Mouse (Mus musculus): Measurements from ENCODE around the gene Ppp2r5e. TPM values are rescaled to one million over a fixed set of nuclear protein-coding genes. Genes with fewer than 3 reads are reported as not detected.

Gene Ppp2r5e
- polyA plus RNA-seq (2012; ENCODE audit: insufficient read depth, low replicate concordance), result 15.9 and 26.4 TPM in 2 replicates

DNA sequence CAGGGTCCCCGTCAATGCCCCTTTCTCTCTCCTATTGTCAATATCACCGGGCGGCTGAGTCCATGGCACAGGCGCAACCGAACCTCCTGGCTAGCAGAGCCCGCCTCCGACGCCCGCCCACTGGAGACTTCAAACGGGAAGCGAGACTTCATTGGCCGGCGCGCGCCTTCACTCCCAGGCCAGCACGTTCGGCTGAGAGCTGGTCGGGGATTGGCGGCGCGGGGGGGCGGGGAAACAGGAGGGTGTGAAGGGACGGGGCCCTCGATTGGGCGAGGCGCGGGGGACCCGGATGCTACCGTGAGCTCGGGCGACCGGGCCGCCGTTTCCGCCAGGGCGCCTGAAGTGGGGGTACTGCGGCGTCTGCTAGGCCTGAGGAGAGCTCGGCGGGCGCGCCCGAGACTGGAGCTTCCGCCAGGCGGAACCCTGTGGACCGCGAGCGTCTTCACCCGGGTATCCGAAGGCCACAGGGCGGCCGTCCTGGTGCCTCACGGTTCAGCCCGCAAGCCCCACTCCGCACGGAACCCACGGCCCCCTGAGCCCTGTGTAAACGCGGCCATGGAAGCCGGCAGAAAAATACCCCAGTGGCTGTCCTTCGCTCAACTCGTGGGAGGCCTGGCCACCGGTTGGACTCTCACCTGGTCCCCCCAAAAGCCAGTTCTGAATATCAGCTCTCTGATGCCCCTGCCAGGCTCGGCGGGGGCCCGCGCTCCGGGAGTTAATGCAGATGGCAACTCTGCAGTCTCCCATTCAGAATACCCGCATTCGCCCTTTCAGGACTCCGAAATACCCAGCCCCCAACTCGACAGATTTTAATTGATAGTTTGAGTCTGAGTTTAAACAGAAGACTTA lies at the start of gene Ppp2r5e:
Gene Ppp2r5e (minus strand): TSS at position 92 of the 849 bp plus-strand sequence.
- peak within 1 kb of the TSS; percentile 97 for H3K4me3 ChIP-seq (replicated peaks)
- H3K4me1 ChIP-seq, result peaks cover 30% of the 10 kb centered on the region
- TF ChIP-seq FLI1 (IDR thresholded peaks at IDR 0.05; ENCODE audit: low read length), result no peak
- no peaks in the 10 kb centered on the region for H3K9me3 ChIP-seq
- H3K27me3 ChIP-seq (replicated peaks), result no peaks in the 10 kb centered on the region
- peaks cover 19% of the 10 kb centered on the region for H3K36me3 ChIP-seq (replicated peaks; ENCODE audit: low read length)

DNA sequence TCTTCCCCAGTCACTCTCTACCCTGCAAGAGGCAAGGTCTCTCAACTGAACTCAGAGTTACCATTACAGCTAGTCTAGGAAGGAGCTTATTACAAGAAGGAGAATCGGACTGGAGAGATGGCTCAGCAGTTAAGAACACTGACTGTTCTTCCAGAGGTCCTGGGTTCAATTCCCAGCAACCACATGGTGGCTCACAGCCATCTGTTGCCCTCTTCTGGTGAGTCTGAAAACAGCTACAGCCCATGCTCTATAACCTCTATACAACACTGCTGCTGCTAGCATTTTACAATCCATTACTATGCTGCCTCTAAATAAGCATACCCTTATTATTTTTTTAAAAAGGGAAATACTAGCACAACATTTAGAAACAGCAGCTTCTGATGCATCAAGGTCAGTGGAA lies 49.7 kb upstream of the Ppp2r5e start:
- H3K4me1 ChIP-seq, result peaks cover 12% of the 10 kb centered on the region
- peaks cover 16% of the 10 kb centered on the region for H3K36me3 ChIP-seq (replicated peaks; ENCODE audit: low read length)
- H3K27me3 ChIP-seq (replicated peaks), result no peaks in the 10 kb centered on the region
- no peak for TF ChIP-seq GATA1 (IDR thresholded peaks at IDR 0.05; ENCODE audit: borderline replicate concordance, low read length)
- no peak for TF ChIP-seq FLI1 (IDR thresholded peaks at IDR 0.05; ENCODE audit: low read length)
- peaks cover 8% of the 10 kb centered on the region for H3K9me3 ChIP-seq
- H3K4me3 ChIP-seq (replicated peaks), result no peak overlapping the region

DNA sequence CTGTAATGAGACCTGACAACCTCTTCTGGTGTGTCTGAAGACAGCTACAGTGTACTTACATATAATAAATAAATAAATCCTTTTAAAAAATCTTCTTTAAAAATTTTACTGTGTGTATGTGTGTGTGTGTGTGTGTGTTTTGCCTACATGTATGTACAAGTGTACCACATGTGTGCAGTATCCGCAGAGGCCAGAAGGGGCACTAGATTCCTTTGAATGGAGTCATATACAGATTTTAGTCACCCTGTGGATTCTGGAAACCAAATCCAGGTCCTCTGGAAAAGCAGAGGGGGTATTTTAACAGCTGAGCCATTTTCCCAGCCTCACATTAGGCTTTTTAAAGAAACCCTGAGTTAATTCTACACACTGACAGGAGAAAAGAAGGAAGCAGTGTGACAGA lies 45.7 kb upstream of the Ppp2r5e start:
- Histone ChIP-seq H3K36me3 (replicated peaks; ENCODE audit: low read length) (no peaks in the 10 kb centered on the region), H3K4me1 (peaks cover 24% of the 10 kb centered on the region), H3K4me3 (replicated peaks) (no peak overlapping the region), H3K27me3 (replicated peaks) (no peaks in the 10 kb centered on the region), H3K9me3 (no peaks in the 10 kb centered on the region)
- no peak for TF ChIP-seq FLI1 (IDR thresholded peaks at IDR 0.05; ENCODE audit: low read length)
- no peak for TF ChIP-seq GATA1 (IDR thresholded peaks at IDR 0.05; ENCODE audit: borderline replicate concordance, low read length)

DNA sequence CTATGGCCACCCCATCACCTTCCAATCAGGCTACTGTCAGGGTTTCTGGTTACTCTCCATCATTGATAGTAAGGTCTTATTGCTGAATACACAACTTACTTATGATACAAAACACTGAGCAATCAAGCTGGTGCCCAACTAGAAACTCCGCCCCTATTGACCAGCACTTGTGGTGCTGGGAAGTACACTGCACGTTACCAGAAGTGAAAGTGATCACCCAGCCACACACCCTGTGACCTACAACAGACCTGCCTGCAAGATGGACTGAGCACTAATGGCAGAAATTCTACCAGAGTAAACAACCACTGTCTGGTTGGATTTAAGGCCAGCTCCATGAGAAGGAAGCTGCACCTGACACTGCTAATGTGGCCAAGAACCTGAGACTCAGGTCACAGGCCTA lies 42.3 kb upstream of the Ppp2r5e start:
- Histone ChIP-seq H3K27me3 (replicated peaks) (no peaks in the 10 kb centered on the region), H3K4me1 (peaks cover 25% of the 10 kb centered on the region), H3K4me3 (replicated peaks) (no peak overlapping the region), H3K36me3 (replicated peaks; ENCODE audit: low read length) (no peaks in the 10 kb centered on the region), H3K9me3 (no peaks in the 10 kb centered on the region)
- TF ChIP-seq GATA1 (IDR thresholded peaks at IDR 0.05; ENCODE audit: borderline replicate concordance, low read length), result no peak
- TF ChIP-seq FLI1 (IDR thresholded peaks at IDR 0.05; ENCODE audit: low read length), result no peak

DNA sequence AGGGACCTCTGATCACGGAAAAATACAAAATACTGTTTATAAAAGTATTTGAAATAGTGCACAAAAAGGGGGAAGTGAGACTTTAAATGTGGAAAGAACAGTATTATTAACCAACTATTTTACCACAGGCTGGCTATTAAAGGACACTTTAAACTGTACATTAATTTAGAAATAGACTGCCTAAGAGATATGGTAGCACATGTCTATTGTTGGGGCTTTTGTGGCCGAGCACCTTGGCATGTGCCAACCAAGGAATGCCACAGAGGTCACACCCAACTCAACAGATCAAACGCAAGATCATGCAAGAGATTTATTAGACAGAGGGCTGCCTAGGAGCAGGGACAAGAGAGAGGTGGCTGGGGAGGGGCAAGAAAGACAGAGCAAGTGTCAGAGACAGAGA lies 41.1 kb upstream of the Ppp2r5e start:
- peaks cover 25% of the 10 kb centered on the region for H3K4me1 ChIP-seq
- H3K36me3 ChIP-seq (replicated peaks; ENCODE audit: low read length), result peaks cover 11% of the 10 kb centered on the region
- H3K4me3 ChIP-seq (replicated peaks), result no peak overlapping the region
- H3K9me3 ChIP-seq, result no peaks in the 10 kb centered on the region
- no peak for TF ChIP-seq FLI1 (IDR thresholded peaks at IDR 0.05; ENCODE audit: low read length)
- no peak for TF ChIP-seq GATA1 (IDR thresholded peaks at IDR 0.05; ENCODE audit: borderline replicate concordance, low read length)
- H3K27me3 ChIP-seq (replicated peaks), result no peaks in the 10 kb centered on the region

DNA sequence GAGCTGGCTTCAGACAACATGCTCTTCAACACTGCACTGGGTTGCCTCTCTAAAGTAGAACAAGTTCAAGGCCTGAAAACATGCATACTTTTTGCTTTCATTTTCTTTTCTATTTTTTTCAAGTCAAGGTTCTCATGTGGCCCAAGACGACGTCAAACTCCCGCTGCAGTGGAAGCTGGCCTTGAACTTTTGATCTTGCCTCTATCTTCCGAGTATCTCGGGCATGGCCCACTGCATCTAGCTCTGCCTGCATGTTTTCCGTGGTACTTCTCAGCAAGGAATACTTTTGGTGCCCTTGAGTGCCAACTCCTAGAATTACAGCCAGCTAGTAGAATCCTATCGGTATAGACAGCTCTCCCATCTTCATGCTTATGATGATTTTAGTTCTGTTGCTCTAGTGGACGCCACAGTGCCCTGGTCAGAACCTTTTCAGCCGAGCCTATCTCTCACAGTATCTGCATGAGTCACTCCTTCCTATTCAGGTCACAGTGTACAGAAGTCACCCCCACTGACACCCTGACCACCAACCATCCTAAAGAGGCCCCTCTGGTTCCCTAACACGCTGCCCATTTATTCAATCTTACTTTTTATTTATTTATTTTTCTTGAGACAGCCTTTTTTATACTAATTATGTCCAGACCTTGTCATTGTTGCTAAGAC lies 39.9 kb upstream of the Ppp2r5e start:
- Histone ChIP-seq H3K4me3 (replicated peaks) (no peak overlapping the region), H3K4me1 (peaks cover 25% of the 10 kb centered on the region), H3K9me3 (no peaks in the 10 kb centered on the region), H3K36me3 (replicated peaks; ENCODE audit: low read length) (peaks cover 16% of the 10 kb centered on the region), H3K27me3 (replicated peaks) (no peaks in the 10 kb centered on the region)
- TF ChIP-seq FLI1 (IDR thresholded peaks at IDR 0.05; ENCODE audit: low read length) (no peak), GATA1 (IDR thresholded peaks at IDR 0.05; ENCODE audit: borderline replicate concordance, low read length) (no peak)

DNA sequence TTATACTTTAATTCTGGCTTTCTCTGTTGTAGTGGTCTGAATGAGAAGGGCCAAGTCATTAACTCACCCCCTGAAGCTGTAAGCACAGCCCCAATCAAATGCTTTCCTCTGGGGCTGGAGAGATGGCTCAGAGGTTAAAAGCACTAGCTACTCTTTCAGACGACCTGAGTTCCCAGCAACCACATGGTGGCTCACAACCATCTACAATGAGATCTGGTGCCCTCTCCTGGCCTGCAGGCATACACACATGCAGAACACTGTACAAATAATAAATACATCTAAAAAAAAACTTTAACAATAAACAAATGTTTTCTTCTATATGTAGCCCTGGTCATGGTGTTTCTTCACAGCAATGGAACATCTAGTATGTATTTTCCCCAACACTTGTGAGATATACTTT lies 33.6 kb upstream of the Ppp2r5e start:
- Histone ChIP-seq H3K9me3 (peaks cover 19% of the 10 kb centered on the region), H3K27me3 (replicated peaks) (peaks cover 2% of the 10 kb centered on the region), H3K4me3 (replicated peaks) (no peak overlapping the region), H3K36me3 (replicated peaks; ENCODE audit: low read length) (peaks cover 19% of the 10 kb centered on the region), H3K4me1 (peaks cover 4% of the 10 kb centered on the region)
- TF ChIP-seq FLI1 (IDR thresholded peaks at IDR 0.05; ENCODE audit: low read length), result no peak
- no peak for TF ChIP-seq GATA1 (IDR thresholded peaks at IDR 0.05; ENCODE audit: borderline replicate concordance, low read length)

DNA sequence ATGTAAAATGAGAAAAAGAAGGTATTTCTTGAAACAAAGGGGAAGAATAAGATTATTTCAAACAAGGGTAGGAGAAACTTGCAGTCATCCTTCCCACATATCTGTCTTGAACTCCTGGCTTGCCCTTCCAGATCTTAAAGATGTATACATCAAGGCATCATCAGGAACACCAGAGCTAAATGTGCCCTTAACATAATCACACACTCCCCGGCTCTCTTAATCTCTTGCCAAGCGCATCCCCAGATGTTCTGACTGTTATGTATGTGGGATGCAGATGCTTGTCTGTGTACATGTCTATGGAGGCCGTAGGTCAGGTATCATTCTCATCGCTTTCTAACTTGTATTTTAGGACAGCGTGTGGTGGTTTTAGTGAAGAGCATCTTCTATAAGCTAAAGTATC lies 27.2 kb upstream of the Ppp2r5e start:
- TF ChIP-seq FLI1 (IDR thresholded peaks at IDR 0.05; ENCODE audit: low read length) (no peak), GATA1 (IDR thresholded peaks at IDR 0.05; ENCODE audit: borderline replicate concordance, low read length) (no peak)
- H3K27me3 ChIP-seq (replicated peaks), result peaks cover 2% of the 10 kb centered on the region
- H3K4me1 ChIP-seq, result peaks cover 7% of the 10 kb centered on the region; the same call in 1 of the 2 replicates
- H3K4me3 ChIP-seq (replicated peaks), result no peak overlapping the region
- H3K9me3 ChIP-seq, result peaks cover 36% of the 10 kb centered on the region
- H3K36me3 ChIP-seq (replicated peaks; ENCODE audit: low read length), result no peaks in the 10 kb centered on the region

DNA sequence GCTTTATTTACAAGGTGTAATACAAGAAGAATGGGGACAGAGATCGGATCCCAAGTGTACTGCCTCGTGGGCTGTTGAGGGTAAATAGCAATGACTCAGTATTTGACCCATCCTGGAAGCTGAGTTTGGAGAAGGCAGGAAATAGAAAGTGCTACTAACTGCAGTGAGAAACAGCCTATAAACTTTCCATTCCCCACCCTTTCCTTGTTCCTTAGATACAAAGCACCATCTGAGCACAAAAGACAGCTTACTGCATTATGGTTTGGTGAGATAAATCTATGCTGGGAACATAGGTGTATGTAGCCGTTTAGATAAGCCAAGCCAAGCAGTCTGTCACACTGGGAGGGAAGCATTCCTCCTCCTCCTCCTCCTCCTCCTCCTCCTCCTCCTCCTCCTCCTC lies 26.8 kb upstream of the Ppp2r5e start:
- TF ChIP-seq GATA1 (IDR thresholded peaks at IDR 0.05; ENCODE audit: borderline replicate concordance, low read length), result no peak
- TF ChIP-seq FLI1 (IDR thresholded peaks at IDR 0.05; ENCODE audit: low read length), result no peak
- H3K27me3 ChIP-seq (replicated peaks), result peaks cover 4% of the 10 kb centered on the region
- H3K4me1 ChIP-seq, result peaks cover 7% of the 10 kb centered on the region; the same call in 1 of the 2 replicates
- H3K4me3 ChIP-seq (replicated peaks), result peak overlapping the region; percentile 42
- no peaks in the 10 kb centered on the region for H3K36me3 ChIP-seq (replicated peaks; ENCODE audit: low read length)
- peaks cover 34% of the 10 kb centered on the region for H3K9me3 ChIP-seq

DNA sequence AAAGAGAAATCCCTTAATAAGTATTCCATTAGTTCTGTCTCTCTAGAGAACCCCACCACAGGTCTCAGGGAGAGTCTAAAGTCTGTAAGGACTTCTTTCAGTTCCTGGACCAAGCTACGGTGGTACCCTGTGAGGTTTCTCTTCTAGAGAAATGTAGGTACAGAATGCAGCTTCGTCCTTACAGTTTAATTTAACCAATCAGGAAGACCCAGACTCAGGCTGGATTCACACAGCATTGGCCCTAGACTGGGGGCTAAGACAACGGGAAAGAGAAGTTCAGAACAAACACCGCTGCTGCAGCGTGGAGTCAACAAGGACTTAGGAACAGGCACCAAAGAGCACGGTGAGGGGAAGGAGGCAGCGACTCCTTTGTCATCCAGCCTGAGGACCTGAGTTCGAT lies 20.8 kb upstream of the Ppp2r5e start:
- peak overlapping the region; percentile 18 for H3K4me3 ChIP-seq (replicated peaks)
- H3K4me1 ChIP-seq, result peaks cover 12% of the 10 kb centered on the region; the same call in 1 of the 2 replicates
- peaks cover 20% of the 10 kb centered on the region for H3K27me3 ChIP-seq (replicated peaks)
- H3K36me3 ChIP-seq (replicated peaks; ENCODE audit: low read length), result no peaks in the 10 kb centered on the region
- TF ChIP-seq GATA1 (IDR thresholded peaks at IDR 0.05; ENCODE audit: borderline replicate concordance, low read length) (no peak), FLI1 (IDR thresholded peaks at IDR 0.05; ENCODE audit: low read length) (no peak)
- peaks cover 28% of the 10 kb centered on the region for H3K9me3 ChIP-seq
